Mouse (Mus musculus) cerebellum, adult 11-12 months (tissue): ENCODE data around the gene Tmem11.
"Not testable (repeated sequence)": the region's sequence is repeated elsewhere in the genome, so short reads cannot be mapped to it uniquely, and the experiment has no call there.

Source experiments
- DNase-seq: peaks from one replicate; pipeline ENCODE4 v3.0.0; 2022

Tmem11 gene

DNA sequence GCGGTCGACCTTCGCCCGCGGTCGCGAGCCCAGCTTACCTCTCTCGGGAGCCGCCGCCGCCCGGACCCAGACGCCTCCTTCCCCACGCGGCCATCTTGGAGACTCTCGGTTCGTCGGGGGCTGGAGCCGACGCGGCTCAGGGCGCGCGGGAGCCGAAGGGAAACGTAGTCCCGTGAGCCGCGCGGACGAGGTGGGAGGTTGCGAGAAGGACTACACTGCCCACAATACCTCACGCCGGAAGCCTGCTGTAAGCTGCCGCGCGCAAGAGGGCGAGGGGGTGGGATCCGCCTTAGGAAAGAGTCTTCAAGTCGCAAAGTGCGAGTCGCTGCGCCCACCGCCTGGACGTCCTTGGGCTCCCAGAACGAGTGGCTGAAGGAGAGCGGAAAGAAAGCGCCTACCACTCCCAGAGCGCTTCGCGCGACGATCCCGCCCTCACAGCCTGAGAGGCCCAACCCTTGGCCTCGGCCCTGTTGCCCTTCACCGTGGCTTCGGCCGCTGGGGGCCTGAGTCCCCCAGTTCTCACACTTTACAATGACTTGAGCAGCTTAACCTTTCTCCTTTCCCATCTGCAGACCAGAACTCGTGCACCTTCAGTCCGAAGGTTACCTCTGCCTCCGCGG, at the start of gene Tmem11:
Gene Tmem11 (minus strand): TSS at position 598 of the 620 bp plus-strand sequence.
- peak; percentile 93 for DNase-seq

GRCm38 (mm10) chr11:60927264-60927663, 48.2 kb upstream of the Tmem11 start:
- peak; percentile 86 for DNase-seq

- DNase-seq: no peak
Measured at GRCm38 (mm10) chr11:60924981-60925380, 45.9 kb upstream of the Tmem11 start.

DNA sequence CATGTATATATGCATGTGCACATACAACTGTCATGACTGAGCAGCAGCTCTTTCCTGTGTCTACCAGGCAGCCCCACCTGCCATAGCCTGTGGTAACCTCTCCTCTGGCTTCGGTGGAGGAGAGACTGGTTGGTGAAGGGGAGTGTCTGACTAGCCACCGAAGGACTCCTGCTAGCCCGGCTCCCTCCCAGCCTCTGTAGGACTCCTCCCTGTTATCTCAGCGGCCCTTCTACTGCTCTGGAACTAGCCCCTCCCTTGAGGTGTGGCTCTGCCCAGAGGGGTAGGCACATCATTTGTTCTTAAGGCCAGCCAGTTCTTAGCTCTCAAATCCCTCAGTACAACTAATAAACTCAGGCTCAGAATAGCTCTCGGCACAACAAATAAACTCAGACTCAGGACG, 45.4 kb upstream of the Tmem11 start:
- DNase-seq: no peak

DNA sequence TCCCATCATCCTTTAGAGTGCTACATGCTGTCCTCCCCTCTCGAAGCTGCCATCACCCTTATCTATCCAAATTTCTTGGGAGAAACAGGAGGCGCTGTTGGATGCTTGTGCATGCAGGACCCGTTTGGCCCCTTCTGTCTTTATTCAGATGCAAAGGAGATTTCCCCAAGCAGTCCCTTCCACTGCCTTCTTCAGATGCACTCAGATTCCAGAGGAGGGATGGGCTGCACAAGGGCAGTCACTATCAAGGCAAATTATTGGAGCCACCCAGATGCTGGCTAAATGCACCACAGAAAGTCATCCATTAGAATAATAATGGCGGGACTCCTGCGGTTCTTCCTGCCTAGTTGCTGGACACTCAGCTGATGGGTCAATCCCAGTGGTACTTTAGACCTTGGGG, 43.9 kb upstream of the Tmem11 start:
- no peak for DNase-seq

GRCm38 (mm10) chr11:60922195-60922594, 43.1 kb upstream of the Tmem11 start:
- no peak for DNase-seq

- no peak for DNase-seq
Measured at GRCm38 (mm10) chr11:60920021-60920420, 40.9 kb upstream of the Tmem11 start.

GRCm38 (mm10) chr11:60915201-60915600, 36.1 kb upstream of the Tmem11 start:
- no peak for DNase-seq

DNA sequence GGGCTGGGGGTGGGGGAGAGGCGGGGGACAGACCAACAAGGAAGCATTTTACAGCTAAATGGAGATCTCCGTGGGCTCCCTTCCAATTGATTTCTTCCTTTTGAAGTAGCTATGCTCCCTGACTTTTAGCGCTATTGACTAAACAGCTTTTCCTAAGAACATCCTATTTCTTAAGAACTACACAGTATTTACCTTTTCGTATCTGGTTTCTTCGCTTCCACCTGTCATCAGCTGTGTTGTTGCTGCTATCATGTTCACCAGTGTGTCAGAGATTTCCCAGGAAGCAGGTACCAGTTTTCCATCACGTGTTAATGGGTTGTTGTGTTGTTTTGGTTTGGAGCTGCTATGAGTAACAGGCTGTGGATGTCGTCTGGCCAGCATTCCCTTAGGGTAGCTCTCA, 35.4 kb upstream of the Tmem11 start, which contains the start of gene Natd1:
Gene Natd1 (minus strand): TSS at position 260 of the 400 bp plus-strand sequence.
- DNase-seq: no peak

DNA sequence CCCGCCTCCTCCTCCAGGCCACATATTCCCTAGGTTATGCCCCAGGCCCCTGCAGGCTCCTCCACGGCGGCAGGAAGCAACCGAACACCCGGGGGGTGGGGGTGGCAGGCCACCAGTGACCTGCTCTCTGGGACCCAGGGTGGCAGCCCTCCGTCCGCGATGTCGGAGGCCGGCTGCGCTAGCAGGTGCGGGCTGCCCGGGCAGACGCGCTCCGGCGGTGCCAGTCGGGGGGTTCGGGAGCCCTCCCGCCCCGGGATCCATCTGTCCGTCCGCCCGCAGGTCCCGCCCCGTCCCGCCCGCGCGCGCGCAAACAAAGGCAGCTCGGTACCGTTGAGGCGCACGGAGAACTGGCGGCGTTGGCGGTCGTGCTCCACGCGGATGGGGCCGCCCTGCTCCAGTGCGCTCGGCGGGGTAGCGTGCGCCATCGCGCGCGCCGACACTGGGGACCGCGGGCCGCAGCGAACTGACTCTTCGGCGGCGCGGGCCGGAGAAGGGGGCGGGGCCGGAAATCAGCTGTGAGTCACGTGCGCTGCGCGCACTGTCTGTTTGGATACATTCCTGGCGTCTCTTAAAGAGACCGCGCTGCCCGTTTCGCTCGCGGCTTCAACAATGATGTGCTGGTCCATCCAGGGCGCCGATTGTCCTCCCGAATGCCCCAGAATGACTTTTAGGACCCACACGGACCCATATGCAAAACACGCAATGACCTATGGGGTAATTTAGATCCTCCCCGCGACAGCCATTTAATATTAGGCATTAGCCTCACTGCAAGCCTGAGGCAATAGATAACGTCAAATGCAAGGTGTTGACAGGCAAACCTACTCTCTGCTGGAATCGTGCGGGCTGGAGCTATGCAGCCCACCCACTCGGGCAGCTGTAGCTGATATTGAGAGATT, 34.5 kb upstream of the Tmem11 start:
- DNase-seq: peak; percentile 91

DNA sequence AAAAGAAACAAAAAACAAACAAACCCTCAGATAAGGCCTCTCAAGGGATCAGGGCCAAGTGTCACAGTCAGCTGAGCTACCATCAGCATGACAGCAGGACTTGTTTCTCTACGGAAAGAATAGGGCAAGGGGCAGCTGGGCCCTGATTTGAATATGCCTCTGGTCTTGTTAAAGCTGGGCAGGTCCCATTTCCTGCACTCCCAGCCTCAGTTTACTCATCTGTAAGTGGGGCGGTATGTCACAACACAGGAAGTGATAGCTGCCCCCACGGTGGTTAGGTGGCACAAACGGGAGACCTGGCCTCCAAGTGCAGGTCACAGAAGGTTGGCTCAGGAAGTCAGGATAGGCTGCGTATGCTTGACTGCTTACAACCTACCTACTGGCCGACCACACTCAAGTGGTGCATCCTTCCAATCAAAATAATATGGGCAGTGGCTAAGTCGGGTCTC, 33.5 kb upstream of the Tmem11 start:
- no peak for DNase-seq

GRCm38 (mm10) chr11:60909626-60910025, 30.6 kb upstream of the Tmem11 start:
- no peak for DNase-seq

DNA sequence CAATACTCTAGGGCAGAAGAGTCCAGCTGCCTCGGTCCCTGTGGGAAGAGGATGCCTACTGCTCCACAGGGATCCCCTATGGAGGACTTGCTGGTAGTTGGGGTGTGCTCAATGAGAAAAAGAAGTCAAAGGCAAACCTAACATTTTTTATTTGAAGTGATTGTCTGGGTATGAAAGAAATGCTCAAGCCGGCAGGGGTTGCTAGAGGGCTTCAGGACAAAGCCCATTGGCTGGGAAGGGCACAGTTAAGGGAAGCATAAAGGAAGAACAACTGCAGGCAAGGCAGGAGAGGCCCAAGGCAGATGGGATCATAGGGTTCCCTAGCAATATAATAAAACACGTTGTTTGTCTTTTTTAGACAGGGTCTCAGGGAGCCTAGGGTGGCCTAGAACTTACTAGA, 29.0 kb upstream of the Tmem11 start:
- DNase-seq: no peak

- DNase-seq: peak; percentile 60
Measured at GRCm38 (mm10) chr11:60906449-60906848, 27.4 kb upstream of the Tmem11 start.

DNA sequence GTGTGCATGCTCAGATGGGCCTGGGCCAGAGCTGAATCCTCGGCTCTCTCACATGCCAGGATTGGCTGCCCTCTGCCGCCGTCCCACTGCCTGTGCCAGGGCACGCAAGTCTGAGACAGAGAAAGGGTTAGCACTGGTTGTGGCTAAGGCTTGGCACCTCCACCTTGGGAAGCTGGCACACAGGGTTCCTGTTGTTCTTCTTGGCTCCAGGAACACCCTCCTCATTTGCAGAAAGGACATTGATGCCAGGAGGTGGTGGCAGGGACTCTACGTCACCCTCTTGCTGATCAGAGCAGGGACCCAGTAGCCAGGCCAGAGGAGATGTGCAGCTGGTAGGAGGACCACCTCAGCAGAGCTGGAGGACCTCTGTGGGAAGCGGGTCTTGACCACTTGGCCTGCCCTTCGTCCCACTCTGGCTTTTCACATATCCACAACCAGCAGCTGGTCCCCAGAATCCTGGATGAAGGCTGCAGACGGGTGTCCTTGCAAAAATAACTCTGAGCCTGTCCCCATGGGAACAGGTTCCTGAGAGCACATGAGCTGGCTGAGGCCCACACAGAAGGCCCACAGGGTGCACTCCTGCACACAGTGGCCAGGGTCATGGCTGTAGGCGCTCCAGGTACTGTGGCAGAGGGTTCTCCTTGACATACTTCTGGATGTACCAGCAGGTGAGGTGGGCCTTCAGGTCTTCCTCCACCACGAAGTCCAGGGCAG, 26.5 kb upstream of the Tmem11 start:
- DNase-seq: peak; percentile 80

GRCm38 (mm10) chr11:60903661-60904061, 24.6 kb upstream of the Tmem11 start:
- DNase-seq: no peak

DNA sequence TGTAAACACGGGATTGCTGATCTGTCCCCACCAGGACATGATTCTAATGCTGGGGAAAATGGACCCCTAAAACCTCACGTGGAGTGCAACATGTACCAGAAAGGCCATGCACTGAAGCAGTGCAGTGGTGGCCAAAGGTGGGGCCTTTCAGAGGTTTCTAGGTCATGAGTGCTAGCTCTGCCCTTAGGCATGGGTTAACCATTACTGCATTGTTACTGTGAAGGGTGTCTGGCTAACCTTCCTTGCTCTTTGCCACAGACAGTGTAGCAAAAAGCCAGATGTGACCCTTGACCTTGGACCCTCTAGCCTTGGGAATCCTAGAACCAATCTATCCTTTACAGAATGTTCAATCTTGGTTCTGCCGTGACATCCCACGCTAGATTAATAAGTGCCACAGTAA, 23.4 kb upstream of the Tmem11 start:
- DNase-seq: no peak

DNA sequence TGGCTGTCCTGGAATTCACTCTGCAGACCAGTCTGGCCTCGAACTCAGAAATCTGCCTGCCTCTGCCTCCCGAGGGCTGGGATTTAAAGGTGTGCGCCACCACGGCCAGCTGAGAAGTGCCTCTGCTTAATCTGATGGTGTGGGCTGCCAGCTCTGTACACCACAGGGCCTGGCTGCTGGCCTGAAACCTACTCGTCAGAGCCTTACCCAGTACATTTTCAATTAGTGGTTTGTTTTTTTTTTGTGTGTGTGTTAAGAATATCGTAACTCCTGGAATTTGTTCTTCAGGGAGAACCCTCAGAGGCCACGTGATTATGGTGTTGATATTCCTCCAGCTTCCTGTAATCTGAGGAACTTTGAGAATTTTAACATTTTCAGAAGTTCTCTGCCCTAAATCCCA, 22.9 kb upstream of the Tmem11 start:
- no peak for DNase-seq

DNA sequence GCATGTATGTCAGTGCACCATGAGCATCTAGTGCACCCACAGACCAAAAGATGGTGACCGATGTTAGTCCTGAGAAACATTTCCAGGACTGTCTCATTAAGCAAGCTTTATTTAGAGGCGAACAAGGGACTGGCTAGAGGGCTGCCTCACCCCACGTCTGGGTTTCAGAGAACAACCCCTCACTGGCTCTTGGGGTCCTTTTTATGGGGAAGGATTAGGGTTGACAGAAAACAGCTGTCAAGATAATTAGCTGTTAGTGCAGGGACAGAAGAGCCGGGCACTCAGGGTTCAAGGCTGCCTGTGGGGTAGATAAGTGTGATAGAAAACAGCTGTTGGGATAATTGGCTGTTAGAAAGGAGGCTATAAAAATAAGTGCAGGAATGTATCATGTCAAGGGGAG, 16.8 kb upstream of the Tmem11 start:
- DNase-seq: no peak

GRCm38 (mm10) chr11:60890744-60891143, 11.7 kb upstream of the Tmem11 start:
- no peak for DNase-seq

- DNase-seq: no peak
Measured at GRCm38 (mm10) chr11:60890286-60890685, 11.2 kb upstream of the Tmem11 start.

DNA sequence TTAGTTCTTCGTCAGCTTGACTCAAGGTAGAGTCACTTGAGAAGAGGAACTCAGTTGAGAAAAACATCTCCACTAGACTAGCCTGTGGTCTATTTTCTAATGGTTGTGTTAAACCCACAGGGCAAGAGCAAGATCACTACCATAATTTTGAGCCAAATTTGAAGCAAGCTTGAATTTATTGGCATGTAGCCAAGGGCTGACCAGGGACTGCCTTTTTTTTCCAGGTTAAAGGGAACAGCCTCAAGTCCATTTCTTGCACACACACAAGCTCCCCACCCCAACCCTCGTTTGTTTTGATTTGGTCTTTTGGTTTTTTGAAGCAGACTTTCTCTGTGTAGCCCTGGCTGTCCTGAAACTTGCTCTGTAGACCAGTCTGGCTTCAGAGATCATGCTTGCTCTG, 10.8 kb upstream of the Tmem11 start:
- DNase-seq: no peak

- not testable (repeated sequence) for DNase-seq
Measured at GRCm38 (mm10) chr11:60886986-60887385, 7.9 kb upstream of the Tmem11 start.

GRCm38 (mm10) chr11:60882386-60882785, 3.3 kb upstream of the Tmem11 start:
- DNase-seq: no peak
